ENCODE assay signal across 8 mouse cellular contexts in genomic region chr7:143153915-143154373, GRCm38 (mm10). TPM values are rescaled to one million over a fixed set of nuclear protein-coding genes. Genes with fewer than 3 reads are reported as not detected.
DNase-seq lines count a peak whose midpoint lies in the region; ATAC-seq lines count a peak whose summit lies in the region.

No protein-coding gene starts in this region.

- peaks cover 32% of the 10 kb centered on the region for H3K27me3 ChIP-seq in hindbrain, embryonic 10.5 days (ENCODE audit: insufficient read depth, poor library complexity, severe bottlenecking)
- H3K27me3 ChIP-seq in lung, embryonic 16.5 days (ENCODE audit: control insufficient read depth, insufficient read depth, low read depth, low read length) = no peaks in the 10 kb centered on the region

- peak overlapping the region; percentile 85 for H3K27ac ChIP-seq in hindbrain, embryonic 10.5 days
- peak overlapping the region; percentile 49 for H3K27ac ChIP-seq in lung, embryonic 16.5 days (ENCODE audit: low read length)

- no peaks in the 10 kb centered on the region for H3K36me3 ChIP-seq in hindbrain, embryonic 10.5 days
- H3K36me3 ChIP-seq in lung, embryonic 16.5 days (ENCODE audit: control insufficient read depth, insufficient read depth, low read length) = no peaks in the 10 kb centered on the region

- no peaks in the 10 kb centered on the region for H3K9me3 ChIP-seq in hindbrain, embryonic 10.5 days
- no peaks in the 10 kb centered on the region for H3K9me3 ChIP-seq in lung, embryonic 16.5 days (ENCODE audit: control insufficient read depth, low read length)

- peaks cover 32% of the 10 kb centered on the region for H3K4me1 ChIP-seq in hindbrain, embryonic 10.5 days (replicated peaks)
- H3K4me1 ChIP-seq in lung, embryonic 16.5 days (replicated peaks; ENCODE audit: control insufficient read depth, insufficient read depth, low read length) = peaks cover 11% of the 10 kb centered on the region

- peak; percentile 92 for ATAC-seq in lung, embryonic 16.5 days (ENCODE audit: low read depth)

- peak overlapping the region; percentile 42 for H3K4me3 ChIP-seq in hindbrain, embryonic 10.5 days
- H3K4me3 ChIP-seq in lung, embryonic 16.5 days (ENCODE audit: low read length) = peak overlapping the region; percentile 17

- peak overlapping the region; percentile 48 for H3K9ac ChIP-seq in lung, embryonic 16.5 days (ENCODE audit: low read length)

- peak overlapping the region; percentile 47 for H3K4me2 ChIP-seq in lung, embryonic 16.5 days (ENCODE audit: low read depth, low read length)

- WGBS in hindbrain, embryonic 10.5 days = 8% methylated on average over 18 of the region's 18 CpGs
- WGBS in lung, embryonic 16.5 days = under 1% methylated on average over 18 of the region's 18 CpGs

- peak; percentile 75 for DNase-seq in MN1 (ENCODE audit: low spot score)
- DNase-seq in cerebellum, adult 9-10 months = peak; percentile 75
- peak; percentile 28 to 89 for DNase-seq in frontal cortex, adult 2 months (ENCODE audit: extremely low spot score in 1 of 2, low spot score in 1 of 2)
- peak; percentile 87 for DNase-seq in hindbrain, embryonic 10.5 days (ENCODE audit: low spot score)
- DNase-seq in layer of hippocampus, adult 9-10 months (ENCODE audit: low spot score) = peak; percentile 77
- peak; percentile 71 for DNase-seq in ovary, postnatal 10 days (ENCODE audit: low spot score)
- DNase-seq in thymus, postnatal 0 days (ENCODE audit: low spot score) = peak; percentile 87

RNA-seq across cellular contexts. Expression of gene Kcnq1, which starts 47.8 kb away (rescaled TPM):
- polyA plus RNA-seq in frontal cortex, adult 2 months (2012; rRNA removed) = 0.74 and 1.4 TPM in 2 replicates
- 0.98 and 2.3 TPM in 2 replicates for polyA plus RNA-seq in hindbrain, embryonic 10.5 days (2016; fragmentation: Nextera tagmentation; extraction: Ambion mirVana)
- polyA plus RNA-seq in lung, embryonic 16.5 days (2015; fragmentation: Nextera tagmentation; extraction: Ambion mirVana) = 7.1 and 9.6 TPM in 2 replicates
- polyA plus RNA-seq in thymus, postnatal 0 days (2015; fragmentation: Nextera tagmentation; extraction: Ambion mirVana) = 0.29 and 1.0 TPM in 2 replicates

RNA-seq across cellular contexts. Expression of gene Trpm5, which starts 59.5 kb away (rescaled TPM):
- 0.04 and 0.13 TPM in 2 replicates for polyA plus RNA-seq in frontal cortex, adult 2 months (2012; rRNA removed)
- 0.55 and 0.71 TPM in 2 replicates for polyA plus RNA-seq in hindbrain, embryonic 10.5 days (2016; fragmentation: Nextera tagmentation; extraction: Ambion mirVana)
- 3.9 and 4.8 TPM in 2 replicates for polyA plus RNA-seq in lung, embryonic 16.5 days (2015; fragmentation: Nextera tagmentation; extraction: Ambion mirVana)
- 0.98 and 1.5 TPM in 2 replicates for polyA plus RNA-seq in thymus, postnatal 0 days (2015; fragmentation: Nextera tagmentation; extraction: Ambion mirVana)

Comparison
In these comparisons a context has a peak if more than half of its experiments do, and no peak if none do; other contexts are left out.
1. Peak in every context shown above with its lines: DNase-seq, ATAC-seq, H3K4me3 ChIP-seq and H3K27ac ChIP-seq.